Mouse (Mus musculus): ENCODE measurements around the gene Vcam1. TPM values are rescaled to one million over a fixed set of nuclear protein-coding genes. Genes with fewer than 3 reads are reported as not detected.

Vcam1 gene
- polyA plus RNA-seq, 1 experiment from 2014 or later = 17.9 TPM

GRCm38 (mm10) chr3:116121026-116121425 lies 8.5 kb downstream of the Vcam1 start:
- no peak overlapping the region for H3K4me3 ChIP-seq (ENCODE audit: low read depth, low read length)
- no peak overlapping the region for H3K27ac ChIP-seq (ENCODE audit: low read depth)
- DNase-seq (ENCODE audit: low spot score) = no peak
- no peaks in the 10 kb centered on the region for H3K27me3 ChIP-seq (replicated peaks; ENCODE audit: control insufficient read depth, insufficient read depth, low read length)
- H3K36me3 ChIP-seq (ENCODE audit: control insufficient read depth, insufficient read depth, low read length) = 0 out of 2 replicates have a peak, but pooled peaks cover 4% of the 10 kb centered on the region
- no peak overlapping the region for H3K9ac ChIP-seq (ENCODE audit: low read length)
- ATAC-seq (replicated peaks; ENCODE audit: low FRiP score, low TSS enrichment, low read depth) = no peak
- 0 out of 2 replicates have a peak, but pooled peaks cover 3% of the 10 kb centered on the region for H3K4me1 ChIP-seq (replicated peaks; ENCODE audit: control insufficient read depth, insufficient read depth, low read length)
- no peak overlapping the region for H3K4me2 ChIP-seq (ENCODE audit: low read length)
- no peaks in the 10 kb centered on the region for H3K9me3 ChIP-seq (ENCODE audit: control insufficient read depth, low read length)
- 70% methylated on average over 3 of the region's 3 CpGs for WGBS

- WGBS = 80% methylated on average over 6 of the region's 6 CpGs
- no peaks in the 10 kb centered on the region for H3K27me3 ChIP-seq (replicated peaks; ENCODE audit: control insufficient read depth, insufficient read depth, low read length)
Observed at GRCm38 (mm10) chr3:116120391-116120790, 9.1 kb downstream of the Vcam1 start.

GRCm38 (mm10) chr3:116119162-116119561 lies 10.3 kb downstream of the Vcam1 start:
- Histone ChIP-seq H3K4me3 (ENCODE audit: low read depth, low read length) (no peak overlapping the region), H3K4me1 (replicated peaks; ENCODE audit: control insufficient read depth, insufficient read depth, low read length) (peaks cover 10% of the 10 kb centered on the region; the same call in 1 of the 2 replicates), H3K27me3 (replicated peaks; ENCODE audit: control insufficient read depth, insufficient read depth, low read length) (no peaks in the 10 kb centered on the region), H3K4me2 (ENCODE audit: low read length) (no peak overlapping the region), H3K9me3 (ENCODE audit: control insufficient read depth, low read length) (no peaks in the 10 kb centered on the region), H3K9ac (ENCODE audit: low read length) (no peak overlapping the region), H3K36me3 (ENCODE audit: control insufficient read depth, insufficient read depth, low read length) (0 out of 2 replicates have a peak, but pooled peaks cover 8% of the 10 kb centered on the region), H3K27ac (ENCODE audit: low read depth) (no peak overlapping the region)
- DNase-seq (ENCODE audit: low spot score) (no peak), ATAC-seq (replicated peaks; ENCODE audit: low FRiP score, low TSS enrichment, low read depth) (no peak)
- WGBS = 78% methylated on average over 7 of the region's 7 CpGs

More at GRCm38 (mm10) chr3:116120391-116120790, 9.1 kb downstream of the Vcam1 start:
- no peak overlapping the region for H3K9ac ChIP-seq (ENCODE audit: low read length)
- H3K4me1 ChIP-seq (replicated peaks; ENCODE audit: control insufficient read depth, insufficient read depth, low read length) = no peaks in the 10 kb centered on the region
- no peak overlapping the region for H3K4me3 ChIP-seq (ENCODE audit: low read depth, low read length)
- ATAC-seq (replicated peaks; ENCODE audit: low FRiP score, low TSS enrichment, low read depth) = no peak
- no peaks in the 10 kb centered on the region for H3K9me3 ChIP-seq (ENCODE audit: control insufficient read depth, low read length)
- H3K27ac ChIP-seq (ENCODE audit: low read depth) = no peak overlapping the region
- no peak for DNase-seq (ENCODE audit: low spot score)
- H3K36me3 ChIP-seq (ENCODE audit: control insufficient read depth, insufficient read depth, low read length) = 0 out of 2 replicates have a peak, but pooled peaks cover 8% of the 10 kb centered on the region
- no peak overlapping the region for H3K4me2 ChIP-seq (ENCODE audit: low read length)

- ATAC-seq (replicated peaks; ENCODE audit: low FRiP score, low TSS enrichment, low read depth) (no peak), DNase-seq (ENCODE audit: low spot score) (no peak)
- 76% methylated on average over 4 of the region's 4 CpGs for WGBS
Observed at GRCm38 (mm10) chr3:116117046-116117445, 12.4 kb downstream of the Vcam1 start.

GRCm38 (mm10) chr3:116114249-116115188 lies 15.0 kb downstream of the Vcam1 start:
- Histone ChIP-seq H3K36me3 (ENCODE audit: control insufficient read depth, insufficient read depth, low read length) (0 out of 2 replicates have a peak, but pooled peaks cover 4% of the 10 kb centered on the region), H3K4me1 (replicated peaks; ENCODE audit: control insufficient read depth, insufficient read depth, low read length) (peaks cover 10% of the 10 kb centered on the region), H3K27ac (ENCODE audit: low read depth) (0 out of 2 replicates have a peak overlapping the region, but pooled peaks have one; percentile 29), H3K9me3 (ENCODE audit: control insufficient read depth, low read length) (no peaks in the 10 kb centered on the region), H3K9ac (ENCODE audit: low read length) (no peak overlapping the region), H3K4me2 (ENCODE audit: low read length) (0 out of 2 replicates have a peak overlapping the region, but pooled peaks have one; percentile 23), H3K27me3 (replicated peaks; ENCODE audit: control insufficient read depth, insufficient read depth, low read length) (no peaks in the 10 kb centered on the region), H3K4me3 (ENCODE audit: low read depth, low read length) (no peak overlapping the region)
- ATAC-seq (replicated peaks; ENCODE audit: low FRiP score, low TSS enrichment, low read depth) = no peak
- DNase-seq (ENCODE audit: low spot score) = no peak
- 63% methylated on average over 12 of the region's 12 CpGs for WGBS

More at GRCm38 (mm10) chr3:116117046-116117445, 12.4 kb downstream of the Vcam1 start:
- Histone ChIP-seq H3K9ac (ENCODE audit: low read length) (no peak overlapping the region), H3K4me3 (ENCODE audit: low read depth, low read length) (no peak overlapping the region), H3K9me3 (ENCODE audit: control insufficient read depth, low read length) (no peaks in the 10 kb centered on the region), H3K36me3 (ENCODE audit: control insufficient read depth, insufficient read depth, low read length) (0 out of 2 replicates have a peak, but pooled peaks cover 8% of the 10 kb centered on the region), H3K27ac (ENCODE audit: low read depth) (no peak overlapping the region), H3K4me2 (ENCODE audit: low read length) (no peak overlapping the region), H3K27me3 (replicated peaks; ENCODE audit: control insufficient read depth, insufficient read depth, low read length) (no peaks in the 10 kb centered on the region), H3K4me1 (replicated peaks; ENCODE audit: control insufficient read depth, insufficient read depth, low read length) (peaks cover 10% of the 10 kb centered on the region)

- H3K4me2 ChIP-seq (ENCODE audit: low read length) = no peak overlapping the region
- ATAC-seq (replicated peaks; ENCODE audit: low FRiP score, low TSS enrichment, low read depth) = no peak
- WGBS = 37% methylated on average over 7 of the region's 7 CpGs
Observed at GRCm38 (mm10) chr3:116113443-116114241, 15.8 kb downstream of the Vcam1 start.

GRCm38 (mm10) chr3:116112816-116113405 lies 16.6 kb downstream of the Vcam1 start:
- H3K4me1 ChIP-seq (replicated peaks; ENCODE audit: control insufficient read depth, insufficient read depth, low read length) = peaks cover 10% of the 10 kb centered on the region
- no peak overlapping the region for H3K4me3 ChIP-seq (ENCODE audit: low read depth, low read length)
- no peak overlapping the region for H3K9ac ChIP-seq (ENCODE audit: low read length)
- no peak overlapping the region for H3K27ac ChIP-seq (ENCODE audit: low read depth)
- no peak for DNase-seq (ENCODE audit: low spot score)
- H3K9me3 ChIP-seq (ENCODE audit: control insufficient read depth, low read length) = no peaks in the 10 kb centered on the region
- ATAC-seq (replicated peaks; ENCODE audit: low FRiP score, low TSS enrichment, low read depth) = no peak
- H3K4me2 ChIP-seq (ENCODE audit: low read length) = no peak overlapping the region
- WGBS = 89% methylated on average over 5 of the region's 5 CpGs
- H3K27me3 ChIP-seq (replicated peaks; ENCODE audit: control insufficient read depth, insufficient read depth, low read length) = no peaks in the 10 kb centered on the region
- H3K36me3 ChIP-seq (ENCODE audit: control insufficient read depth, insufficient read depth, low read length) = 0 out of 2 replicates have a peak, but pooled peaks cover 4% of the 10 kb centered on the region

More at GRCm38 (mm10) chr3:116113443-116114241, 15.8 kb downstream of the Vcam1 start:
- Histone ChIP-seq H3K4me1 (replicated peaks; ENCODE audit: control insufficient read depth, insufficient read depth, low read length) (peaks cover 10% of the 10 kb centered on the region), H3K9me3 (ENCODE audit: control insufficient read depth, low read length) (no peaks in the 10 kb centered on the region), H3K36me3 (ENCODE audit: control insufficient read depth, insufficient read depth, low read length) (0 out of 2 replicates have a peak, but pooled peaks cover 4% of the 10 kb centered on the region), H3K9ac (ENCODE audit: low read length) (no peak overlapping the region), H3K4me3 (ENCODE audit: low read depth, low read length) (no peak overlapping the region), H3K27ac (ENCODE audit: low read depth) (peak overlapping the region; percentile 29; the same call in 1 of the 2 replicates), H3K27me3 (replicated peaks; ENCODE audit: control insufficient read depth, insufficient read depth, low read length) (no peaks in the 10 kb centered on the region)
- no peak for DNase-seq (ENCODE audit: low spot score)

- no peak for ATAC-seq (replicated peaks; ENCODE audit: low FRiP score, low TSS enrichment, low read depth)
- H3K27ac ChIP-seq (ENCODE audit: low read depth) = no peak overlapping the region
- H3K36me3 ChIP-seq (ENCODE audit: control insufficient read depth, insufficient read depth, low read length) = no peaks in the 10 kb centered on the region
- no peak overlapping the region for H3K9ac ChIP-seq (ENCODE audit: low read length)
- no peak overlapping the region for H3K4me2 ChIP-seq (ENCODE audit: low read length)
- no peak for DNase-seq (ENCODE audit: low spot score)
- peaks cover 7% of the 10 kb centered on the region; the same call in 1 of the 2 replicates for H3K4me1 ChIP-seq (replicated peaks; ENCODE audit: control insufficient read depth, insufficient read depth, low read length)
- H3K27me3 ChIP-seq (replicated peaks; ENCODE audit: control insufficient read depth, insufficient read depth, low read length) = no peaks in the 10 kb centered on the region
- H3K4me3 ChIP-seq (ENCODE audit: low read depth, low read length) = no peak overlapping the region
- no peaks in the 10 kb centered on the region for H3K9me3 ChIP-seq (ENCODE audit: control insufficient read depth, low read length)
- WGBS = 88% methylated on average over 5 of the region's 5 CpGs
Observed at GRCm38 (mm10) chr3:116105713-116106112, 23.8 kb downstream of the Vcam1 start.

Measured in intestine, embryonic 14.5 days (tissue).